Mouse (Mus musculus): ENCODE measurements at regions not wholly inside any gene's neighbourhood (a gene's known extent, or its start where the extent isn't known, plus 50 kb on each side); places are given as distances from the start of the nearest gene placed in this dataset.

- DNase-seq (ENCODE audit: low spot score) = no peak
Measured at GRCm38 (mm10) chr9:30848249-30848648, 74.0 kb downstream of the Adamts15 start.

- DNase-seq (ENCODE audit: low spot score) = no peak
Measured at GRCm38 (mm10) chr9:30845609-30846290, 76.5 kb downstream of the Adamts15 start.

GRCm38 (mm10) chr9:30844079-30844563 is 78.1 kb downstream of the Adamts15 start:
- peak; percentile 53 for DNase-seq (ENCODE audit: low spot score)

GRCm38 (mm10) chr9:30834908-30835307 is 87.3 kb downstream of the Adamts15 start:
- DNase-seq (ENCODE audit: low spot score) = no peak

GRCm38 (mm10) chr9:30834565-30834905 is 87.7 kb downstream of the Adamts15 start:
- DNase-seq (ENCODE audit: low spot score) = no peak

GRCm38 (mm10) chr9:30833836-30834564 is 88.3 kb downstream of the Adamts15 start:
- peak; percentile 5 for DNase-seq (ENCODE audit: low spot score)

GRCm38 (mm10) chr9:30829158-30829870 is 92.9 kb downstream of the Adamts15 start:
- DNase-seq (ENCODE audit: low spot score) = peak; percentile 8

- no peak for DNase-seq (ENCODE audit: low spot score)
Measured at GRCm38 (mm10) chr9:30827780-30828179, 94.5 kb downstream of the Adamts15 start.

GRCm38 (mm10) chr9:30824056-30824625 is 98.1 kb downstream of the Adamts15 start:
- DNase-seq (ENCODE audit: low spot score) = no peak

- DNase-seq (ENCODE audit: low spot score) = no peak
Measured at GRCm38 (mm10) chr9:30820806-30821375, 101.4 kb downstream of the Adamts15 start.

- DNase-seq (ENCODE audit: low spot score) = peak; percentile 4
Measured at GRCm38 (mm10) chr9:30813246-30813645, 109.0 kb downstream of the Adamts15 start.

- DNase-seq (ENCODE audit: low spot score) = no peak
Measured at GRCm38 (mm10) chr9:30810843-30811242, 111.4 kb downstream of the Adamts15 start.

- no peak for DNase-seq (ENCODE audit: low spot score)
Measured at GRCm38 (mm10) chr9:30810290-30810689, 112.0 kb downstream of the Adamts15 start.

GRCm38 (mm10) chr9:30808863-30809491 is 113.3 kb downstream of the Adamts15 start:
- DNase-seq (ENCODE audit: low spot score) = peak; percentile 20

GRCm38 (mm10) chr9:30803755-30804532 is 118.3 kb downstream of the Adamts15 start:
- no peak for DNase-seq (ENCODE audit: low spot score)

- DNase-seq (ENCODE audit: low spot score) = peak; percentile 5
Measured at GRCm38 (mm10) chr9:30802826-30803225, 119.4 kb downstream of the Adamts15 start.

GRCm38 (mm10) chr9:30794701-30795407 is 127.4 kb downstream of the Adamts15 start:
- no peak for DNase-seq (ENCODE audit: low spot score)

GRCm38 (mm10) chr9:30781221-30781620 is 141.0 kb downstream of the Adamts15 start:
- DNase-seq (ENCODE audit: low spot score) = no peak

- no peak for DNase-seq (ENCODE audit: low spot score)
Measured at GRCm38 (mm10) chr9:30777816-30778215, 144.4 kb downstream of the Adamts15 start.

GRCm38 (mm10) chr9:30775161-30775560 is 147.1 kb downstream of the Adamts15 start:
- DNase-seq (ENCODE audit: low spot score) = no peak
